Mouse (Mus musculus) left cerebral cortex, postnatal 14 days (tissue): ENCODE results near the gene Iah1. TPM values are rescaled to one million over a fixed set of nuclear protein-coding genes. Genes with fewer than 3 reads are reported as not detected.

Experiments
- DNase-seq, 2 experiments: peaks; one replicate each; pipeline ENCODE4 v3.0.0; 2021 to 2022; ENCODE audit warnings: low spot score in 2 of 2, mixed read lengths in 1 of 2
- intact Hi-C: fragments of 180-260 bp; cut with DNase I; formaldehyde crosslinking; loops from one replicate; pipeline ENCODE4 v1.15.1; 2025
- long read RNA-seq, 2 experiments: library from polyadenylated mRNA; stranded (forward); transcript quantifications; one replicate each; pipeline ENCODE4 v2.0.0; 2021
- total RNA-seq, 2 experiments: library from RNA; stranded (reverse); gene quantifications; 2 replicates each; pipeline ENCODE4 v1.2.3; 2021

Gene Iah1
- 10 to 100 TPM; 18.3 to 21.2 TPM for total RNA-seq
- long read RNA-seq, experiment 1, transcript Iah1-201 (6 exons, 1,141 nt), result major isoform, 9 of 22 reads
- long read RNA-seq, experiment 1, partial matches to known transcripts, result 1 of 22 reads
- long read RNA-seq, experiment 1, other reads (novel, unspliced or antisense), result 12 of 22 reads
- long read RNA-seq, experiment 2, transcript Iah1-201 (6 exons, 1,141 nt), result major isoform, 8 of 17 reads
- long read RNA-seq, experiment 2, partial matches to known transcripts, result 3 of 17 reads
- long read RNA-seq, experiment 2, other reads (novel, unspliced or antisense), result 6 of 17 reads

GRCm38 (mm10) chr12:21315923-21316868 lies at the start of gene Iah1:
Gene Iah1, plus strand, starts transcription at chr12:21316389.
- intact Hi-C loops, result loop anchor here (5.0 kb wide), 1 partner anchor 56 kb away; the partner anchor contains the start of gene Adam17
- peak; percentile 49 to 73 for DNase-seq

DNA sequence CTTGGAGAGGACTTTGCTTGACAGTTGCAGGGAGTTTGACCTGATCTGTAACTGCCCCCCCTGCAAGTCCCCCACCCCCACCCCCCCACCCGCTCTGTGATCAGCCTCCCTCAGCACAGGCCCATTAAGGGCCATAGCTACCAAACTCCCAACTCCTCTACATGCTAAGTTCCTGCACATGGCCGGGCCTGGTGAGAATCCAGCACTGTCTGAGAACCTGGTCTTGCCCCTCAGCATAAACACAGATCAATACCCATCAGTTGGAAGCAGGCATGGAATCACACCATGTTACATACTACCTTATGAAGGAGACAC lies 49.4 kb upstream of the Iah1 start:
- no peak for DNase-seq
- intact Hi-C loops, result loop anchor here (2.0 to 10.0 kb wide), 3 partner anchors 34 to 182 kb away; no protein-coding TSS in a partner anchor

DNA sequence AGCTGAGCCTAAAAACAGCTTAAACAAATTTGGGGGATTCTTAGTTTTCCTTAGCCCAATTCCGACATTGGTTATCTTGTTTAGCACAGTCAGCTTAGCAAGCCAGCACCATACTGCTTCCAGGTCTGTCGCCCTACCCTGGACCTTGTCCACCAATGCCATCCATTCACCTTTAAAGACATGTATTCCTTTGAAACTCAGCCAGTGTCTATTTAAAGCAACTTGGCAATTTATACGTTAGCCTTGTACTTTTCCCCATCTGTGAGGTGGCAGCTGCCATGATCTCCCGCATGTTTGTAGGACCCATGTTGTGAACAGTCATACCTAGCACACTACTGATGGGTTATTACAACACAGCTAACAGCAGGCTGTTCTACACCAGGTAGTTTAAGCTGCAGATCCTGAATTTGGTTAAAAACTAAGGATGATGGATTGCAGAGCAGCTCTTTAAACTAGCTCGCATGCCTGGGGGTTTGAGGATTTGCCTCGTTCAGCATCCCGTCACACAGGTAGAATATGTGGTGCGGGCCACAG lies 48.0 kb upstream of the Iah1 start:
- no peak for DNase-seq
- intact Hi-C loops, result loop anchor here (5.0 to 10.0 kb wide), 2 partner anchors 136 to 183 kb away; no protein-coding TSS in a partner anchor

GRCm38 (mm10) chr12:21274446-21274845 lies 41.7 kb upstream of the Iah1 start:
- DNase-seq, result no peak
- intact Hi-C loops, result no loop called here

DNA sequence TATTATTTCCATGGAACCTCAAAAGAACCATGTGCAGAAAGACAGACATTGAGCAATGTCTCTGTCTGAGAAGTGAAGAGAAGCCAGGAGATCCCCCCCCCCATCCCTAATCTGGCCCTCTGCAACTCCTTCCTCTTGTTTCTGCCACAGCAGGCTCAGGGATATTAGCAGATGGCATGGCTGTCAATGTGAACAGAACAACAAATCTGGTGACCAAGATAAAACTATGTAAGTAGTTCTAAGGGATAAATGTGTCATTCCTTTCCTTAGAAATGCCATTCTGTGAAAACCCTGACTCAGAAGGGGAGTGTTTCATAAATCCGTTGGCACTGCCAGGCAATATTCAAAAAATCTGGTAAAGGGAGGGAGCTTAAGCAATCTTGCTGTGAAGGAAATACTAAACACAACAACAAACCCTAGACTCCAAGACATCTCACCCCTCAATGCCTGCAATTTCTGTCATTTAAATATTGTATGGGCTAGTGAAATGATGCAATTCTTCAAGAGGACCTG lies 38.8 kb upstream of the Iah1 start:
- DNase-seq, result no peak
- intact Hi-C loops, result no loop called here

- no peak for DNase-seq
- intact Hi-C loops, result no loop called here
Measured at GRCm38 (mm10) chr12:21284761-21285441, 31.3 kb upstream of the Iah1 start, which contains the start of gene Cpsf3. Gene Cpsf3, plus strand, starts transcription at chr12:21285391.

DNA sequence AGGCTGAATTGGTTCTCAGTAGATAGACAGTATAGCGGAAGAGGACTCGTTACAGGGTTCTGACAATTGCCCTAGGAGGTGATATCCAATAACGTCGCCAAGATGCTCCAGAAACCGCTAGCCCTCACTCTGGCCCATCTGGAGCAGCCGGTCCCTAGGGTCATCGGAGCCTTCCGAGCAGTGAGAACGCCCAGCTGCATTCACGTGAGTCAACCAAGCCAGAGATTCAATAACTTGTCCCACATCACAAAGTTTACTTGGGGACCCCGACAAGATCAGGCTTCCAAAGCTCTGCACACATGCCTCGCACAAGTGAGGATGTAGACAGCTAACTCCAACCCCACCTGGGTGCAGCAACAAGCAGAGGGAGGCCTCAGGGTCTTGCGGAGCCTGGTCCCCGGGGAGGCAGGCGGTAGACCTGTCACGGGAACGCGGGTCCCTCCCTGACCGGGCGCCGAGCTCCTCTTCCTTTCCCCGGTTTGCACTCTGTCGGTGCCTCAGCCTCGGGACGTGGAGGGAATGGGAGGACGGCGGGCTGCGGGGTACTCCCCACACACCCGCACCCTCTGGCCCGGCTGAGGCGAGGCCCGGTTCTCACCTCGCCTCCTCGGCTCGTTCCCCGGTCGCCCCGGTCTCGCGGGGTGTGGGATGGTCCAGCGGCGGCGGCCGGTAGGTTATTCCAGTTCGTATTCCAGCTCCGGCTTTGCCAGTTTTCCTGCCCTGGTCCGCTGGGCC lies 30.5 kb upstream of the Iah1 start:
- intact Hi-C loops, result no loop called here
- DNase-seq, result no peak

GRCm38 (mm10) chr12:21286243-21286622 lies 30.0 kb upstream of the Iah1 start, which contains the start of gene Itgb1bp1:
Gene Itgb1bp1, minus strand, starts transcription at chr12:21286284.
- DNase-seq, result peak; percentile 99 to 100
- intact Hi-C loops, result no loop called here

- intact Hi-C loops, result no loop called here
- peak; percentile 34 to 41 for DNase-seq
Measured at GRCm38 (mm10) chr12:21286712-21287650, 29.2 kb upstream of the Iah1 start.

- no peak for DNase-seq
- intact Hi-C loops, result no loop called here
Measured at GRCm38 (mm10) chr12:21288716-21289395, 27.3 kb upstream of the Iah1 start.

DNA sequence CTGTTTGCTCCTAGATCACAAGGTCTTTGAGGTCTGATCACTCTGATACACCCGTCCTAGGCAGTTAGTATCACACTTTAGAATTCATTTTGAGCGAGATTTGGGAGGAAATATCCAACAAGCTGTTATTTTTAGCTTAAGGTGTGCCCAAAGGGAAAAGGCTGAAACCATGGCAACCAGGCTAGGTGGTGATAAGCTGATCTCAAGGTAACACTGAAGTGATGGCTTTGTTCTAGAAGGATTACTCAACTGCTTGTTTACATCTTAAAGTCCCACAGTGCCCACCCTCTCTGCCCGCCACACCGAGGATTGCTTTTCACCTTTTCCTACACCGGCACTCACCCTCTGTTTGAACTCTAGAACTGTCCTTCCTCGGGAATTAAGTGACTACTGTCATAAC lies 26.5 kb upstream of the Iah1 start:
- intact Hi-C loops, result no loop called here
- no peak for DNase-seq

DNA sequence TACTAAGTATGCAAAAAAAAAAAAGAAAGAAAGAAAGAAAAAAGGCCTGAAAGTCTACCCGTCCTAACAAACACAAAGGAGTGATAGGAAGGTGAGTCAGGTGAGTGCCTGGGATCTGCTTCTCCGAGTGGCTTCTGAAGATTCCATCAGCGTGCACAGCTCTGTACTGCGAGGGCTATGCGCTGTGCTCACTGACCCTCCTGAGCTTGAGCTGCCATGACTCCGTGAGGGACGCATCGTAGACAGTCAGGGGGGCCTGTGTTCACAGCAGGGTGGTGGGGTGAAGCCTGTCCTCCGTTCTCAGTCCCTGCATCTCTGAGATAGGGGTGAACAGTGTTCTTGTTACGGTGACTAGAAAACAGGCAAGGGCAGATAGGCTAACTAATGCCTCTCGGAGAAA lies 17.3 kb upstream of the Iah1 start:
- DNase-seq, result no peak
- intact Hi-C loops, result no loop called here

DNA sequence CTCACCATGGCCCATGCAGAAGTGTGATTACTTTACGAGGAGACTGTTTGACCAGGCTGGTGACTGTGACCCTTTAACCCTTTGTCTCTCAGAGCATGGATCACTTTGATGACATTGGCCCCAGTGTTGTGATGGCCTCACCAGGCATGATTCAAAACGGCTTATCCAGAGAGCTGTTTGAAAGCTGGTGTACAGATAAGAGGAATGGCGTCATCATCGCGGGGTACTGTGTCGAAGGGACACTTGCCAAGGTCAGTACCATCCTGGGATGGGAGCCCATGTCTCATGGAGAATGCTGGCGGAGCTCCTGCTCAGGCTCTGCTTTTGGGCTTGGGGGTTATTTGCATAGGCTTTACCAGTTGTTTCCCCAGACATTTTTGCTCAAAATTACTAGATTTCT lies 14.9 kb upstream of the Iah1 start:
- intact Hi-C loops, result no loop called here
- DNase-seq, result no peak

DNA sequence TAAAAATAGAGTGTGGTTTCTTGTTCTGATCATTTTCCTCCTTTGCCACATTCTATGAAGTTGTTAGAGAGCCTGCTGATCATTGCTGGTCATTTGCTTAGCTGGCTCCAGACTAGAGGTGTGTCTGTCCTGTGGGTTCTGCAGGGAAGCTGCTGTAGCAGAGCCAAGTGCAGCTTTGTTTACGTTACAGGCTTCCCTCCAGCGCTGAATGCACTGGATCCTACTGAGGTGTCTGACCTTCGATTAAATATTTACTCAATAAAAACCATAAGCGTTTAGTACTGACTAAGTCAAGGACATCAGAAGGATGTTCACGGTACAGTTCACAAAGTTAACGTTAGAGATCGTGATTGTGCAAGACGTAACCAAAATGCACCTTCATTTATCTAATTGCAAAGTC lies 14.3 kb upstream of the Iah1 start:
- intact Hi-C loops, result no loop called here
- no peak for DNase-seq

- intact Hi-C loops, result no loop called here
- no peak for DNase-seq
Measured at GRCm38 (mm10) chr12:21302361-21302783, 13.8 kb upstream of the Iah1 start.

DNA sequence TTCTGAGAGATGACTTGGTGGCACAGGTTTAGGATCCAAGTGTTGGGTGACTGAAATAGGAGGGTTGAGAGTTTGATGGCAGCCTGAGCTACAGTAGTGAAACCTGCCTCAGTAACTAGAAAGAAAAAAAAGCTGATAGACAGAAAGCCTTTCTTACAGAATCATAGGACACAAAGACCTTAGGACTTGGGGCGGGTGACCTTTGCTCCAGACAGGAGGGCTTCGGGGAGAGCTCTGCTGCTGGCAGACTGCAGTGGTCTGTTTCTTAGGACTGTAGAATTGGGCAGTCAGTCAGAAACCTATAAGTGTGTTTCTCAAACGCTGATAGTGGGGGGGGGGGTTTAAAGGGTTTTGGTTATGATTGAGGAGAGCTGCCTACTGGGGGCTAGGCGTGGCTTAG lies 10.4 kb upstream of the Iah1 start:
- intact Hi-C loops, result no loop called here
- no peak for DNase-seq

- intact Hi-C loops, result no loop called here
- no peak for DNase-seq
Measured at GRCm38 (mm10) chr12:21306721-21307120, 9.5 kb upstream of the Iah1 start.
